Mouse (Mus musculus): ENCODE measurements at regions not wholly inside any gene's neighbourhood (a gene's known extent, or its start where the extent isn't known, plus 50 kb on each side); places are given as distances from the start of the nearest gene placed in this dataset.

DNA sequence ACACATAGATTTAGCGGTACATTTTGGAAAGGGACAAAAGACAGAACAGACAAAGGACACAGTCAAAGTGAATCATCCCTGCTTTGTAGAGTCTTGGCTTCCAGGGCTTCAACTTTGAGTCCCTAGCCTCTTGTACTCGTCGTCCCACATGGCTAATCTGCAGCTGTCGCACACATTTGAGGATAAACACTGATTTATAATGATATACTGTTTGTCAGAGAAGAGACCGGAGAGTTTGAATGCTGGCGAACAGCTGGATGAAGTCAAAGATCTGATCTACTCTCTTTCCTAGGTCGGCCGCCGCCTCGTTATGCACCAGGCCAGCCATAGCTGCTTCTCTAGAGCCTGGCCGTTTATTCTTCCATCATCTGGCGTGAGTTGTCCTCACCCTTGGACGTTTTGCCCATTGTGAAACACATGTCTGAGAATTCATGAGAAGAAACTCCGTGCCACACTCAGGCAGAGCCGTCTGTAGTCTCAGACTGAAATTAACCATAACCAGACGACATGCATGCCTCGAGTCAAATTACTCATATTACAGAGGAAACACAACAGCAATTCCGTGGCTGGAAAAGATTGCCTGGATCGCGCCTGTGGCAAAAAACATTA, 448.4 kb upstream of the Rgma start:
- no peak overlapping the region for H3K4me3 ChIP-seq (ENCODE audit: insufficient read depth, low read length)
- H3K27ac ChIP-seq (ENCODE audit: insufficient read depth, low read depth, low read length), result no peak overlapping the region
- TF ChIP-seq CTCF (IDR thresholded peaks at IDR 0.05; ENCODE audit: low read depth, low read length) (no peak), POLR2A (IDR thresholded peaks at IDR 0.05; ENCODE audit: borderline replicate concordance, low read depth, low read length) (no peak)
- no peaks in the 10 kb centered on the region for H3K4me1 ChIP-seq (ENCODE audit: control insufficient read depth, insufficient read depth, low read length)

GRCm38 (mm10) chr7:72938842-72939241, 436.5 kb upstream of the Rgma start:
- TF ChIP-seq CTCF (IDR thresholded peaks at IDR 0.05; ENCODE audit: low read depth, low read length), result no peak
- no peak for TF ChIP-seq POLR2A (IDR thresholded peaks at IDR 0.05; ENCODE audit: borderline replicate concordance, low read depth, low read length)
- Histone ChIP-seq H3K4me1 (ENCODE audit: control insufficient read depth, insufficient read depth, low read length) (no peaks in the 10 kb centered on the region), H3K27ac (ENCODE audit: insufficient read depth, low read depth, low read length) (no peak overlapping the region), H3K4me3 (ENCODE audit: insufficient read depth, low read length) (no peak overlapping the region)

GRCm38 (mm10) chr7:72947531-72947930, 427.8 kb upstream of the Rgma start:
- H3K27ac ChIP-seq (ENCODE audit: insufficient read depth, low read depth, low read length), result no peak overlapping the region
- no peak overlapping the region for H3K4me3 ChIP-seq (ENCODE audit: insufficient read depth, low read length)
- TF ChIP-seq CTCF (IDR thresholded peaks at IDR 0.05; ENCODE audit: low read depth, low read length), result no peak
- no peak for TF ChIP-seq POLR2A (IDR thresholded peaks at IDR 0.05; ENCODE audit: borderline replicate concordance, low read depth, low read length)
- H3K4me1 ChIP-seq (ENCODE audit: control insufficient read depth, insufficient read depth, low read length), result no peaks in the 10 kb centered on the region

- TF ChIP-seq CTCF (IDR thresholded peaks at IDR 0.05; ENCODE audit: low read depth, low read length) (no peak), POLR2A (IDR thresholded peaks at IDR 0.05; ENCODE audit: borderline replicate concordance, low read depth, low read length) (no peak)
- no peaks in the 10 kb centered on the region for H3K4me1 ChIP-seq (ENCODE audit: control insufficient read depth, insufficient read depth, low read length)
- no peak overlapping the region for H3K4me3 ChIP-seq (ENCODE audit: insufficient read depth, low read length)
- H3K27ac ChIP-seq (ENCODE audit: insufficient read depth, low read depth, low read length), result no peak overlapping the region
Observed at GRCm38 (mm10) chr7:72948026-72948425, 427.3 kb upstream of the Rgma start.

GRCm38 (mm10) chr7:72948666-72949065, 426.6 kb upstream of the Rgma start:
- TF ChIP-seq CTCF (IDR thresholded peaks at IDR 0.05; ENCODE audit: low read depth, low read length) (no peak), POLR2A (IDR thresholded peaks at IDR 0.05; ENCODE audit: borderline replicate concordance, low read depth, low read length) (no peak)
- no peak overlapping the region for H3K27ac ChIP-seq (ENCODE audit: insufficient read depth, low read depth, low read length)
- no peak overlapping the region for H3K4me3 ChIP-seq (ENCODE audit: insufficient read depth, low read length)
- H3K4me1 ChIP-seq (ENCODE audit: control insufficient read depth, insufficient read depth, low read length), result no peaks in the 10 kb centered on the region

DNA sequence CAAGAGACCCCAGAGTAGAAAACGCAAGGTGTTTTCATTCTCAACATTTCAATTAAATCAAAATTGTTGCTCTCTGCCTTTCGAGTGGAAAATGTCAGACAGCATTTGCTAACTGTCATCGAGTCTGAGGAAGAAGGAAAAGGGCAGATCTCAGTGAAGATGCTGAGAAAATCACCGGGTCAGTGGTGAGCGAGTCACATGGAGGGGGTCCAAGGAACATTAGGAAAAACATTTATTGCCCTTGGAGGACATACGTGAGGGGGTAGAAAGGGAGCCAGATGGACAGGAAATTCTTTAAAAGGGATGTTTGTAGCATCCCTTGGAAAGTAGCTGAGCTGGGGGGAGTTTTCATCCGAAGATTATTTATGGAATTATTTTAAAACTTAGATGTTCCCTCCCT, 425.4 kb upstream of the Rgma start:
- Histone ChIP-seq H3K27ac (ENCODE audit: insufficient read depth, low read depth, low read length) (no peak overlapping the region), H3K4me3 (ENCODE audit: insufficient read depth, low read length) (no peak overlapping the region), H3K4me1 (ENCODE audit: control insufficient read depth, insufficient read depth, low read length) (no peaks in the 10 kb centered on the region)
- TF ChIP-seq POLR2A (IDR thresholded peaks at IDR 0.05; ENCODE audit: borderline replicate concordance, low read depth, low read length) (no peak), CTCF (IDR thresholded peaks at IDR 0.05; ENCODE audit: low read depth, low read length) (no peak)

GRCm38 (mm10) chr7:72957674-72958073, 417.6 kb upstream of the Rgma start:
- Histone ChIP-seq H3K27ac (ENCODE audit: insufficient read depth, low read depth, low read length) (no peak overlapping the region), H3K4me1 (ENCODE audit: control insufficient read depth, insufficient read depth, low read length) (no peaks in the 10 kb centered on the region), H3K4me3 (ENCODE audit: insufficient read depth, low read length) (no peak overlapping the region)
- no peak for TF ChIP-seq POLR2A (IDR thresholded peaks at IDR 0.05; ENCODE audit: borderline replicate concordance, low read depth, low read length)
- TF ChIP-seq CTCF (IDR thresholded peaks at IDR 0.05; ENCODE audit: low read depth, low read length), result no peak

- Histone ChIP-seq H3K4me1 (ENCODE audit: control insufficient read depth, insufficient read depth, low read length) (no peaks in the 10 kb centered on the region), H3K27ac (ENCODE audit: insufficient read depth, low read depth, low read length) (no peak overlapping the region), H3K4me3 (ENCODE audit: insufficient read depth, low read length) (no peak overlapping the region)
- TF ChIP-seq CTCF (IDR thresholded peaks at IDR 0.05; ENCODE audit: low read depth, low read length) (no peak), POLR2A (IDR thresholded peaks at IDR 0.05; ENCODE audit: borderline replicate concordance, low read depth, low read length) (no peak)
Observed at GRCm38 (mm10) chr7:72961321-72961720, 414.0 kb upstream of the Rgma start.

DNA sequence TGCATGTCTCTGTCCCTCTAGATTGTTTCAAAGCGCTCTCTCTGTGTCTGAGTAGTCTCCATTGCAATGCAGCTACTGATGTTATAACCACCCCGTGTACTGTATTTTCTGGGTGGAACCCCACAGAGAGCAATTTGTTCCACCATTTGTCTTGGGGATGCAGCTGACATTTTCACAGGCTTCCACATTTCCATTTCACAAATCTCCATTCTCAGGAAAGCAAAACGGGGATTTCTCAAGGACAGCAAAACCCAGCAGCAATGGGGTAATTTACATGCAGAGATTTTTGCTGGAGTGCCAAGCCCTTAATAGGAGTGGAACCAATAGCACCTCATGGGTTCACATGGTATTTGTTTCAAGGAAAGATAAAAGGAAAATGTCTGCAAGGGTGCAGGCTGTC, 412.5 kb upstream of the Rgma start:
- Histone ChIP-seq H3K4me3 (ENCODE audit: insufficient read depth, low read length) (no peak overlapping the region), H3K27ac (ENCODE audit: insufficient read depth, low read depth, low read length) (no peak overlapping the region), H3K4me1 (ENCODE audit: control insufficient read depth, insufficient read depth, low read length) (no peaks in the 10 kb centered on the region)
- TF ChIP-seq CTCF (IDR thresholded peaks at IDR 0.05; ENCODE audit: low read depth, low read length), result no peak
- TF ChIP-seq POLR2A (IDR thresholded peaks at IDR 0.05; ENCODE audit: borderline replicate concordance, low read depth, low read length), result no peak

GRCm38 (mm10) chr7:72963908-72964307, 411.4 kb upstream of the Rgma start:
- no peak overlapping the region for H3K27ac ChIP-seq (ENCODE audit: insufficient read depth, low read depth, low read length)
- no peak for TF ChIP-seq CTCF (IDR thresholded peaks at IDR 0.05; ENCODE audit: low read depth, low read length)
- no peak for TF ChIP-seq POLR2A (IDR thresholded peaks at IDR 0.05; ENCODE audit: borderline replicate concordance, low read depth, low read length)
- no peaks in the 10 kb centered on the region for H3K4me1 ChIP-seq (ENCODE audit: control insufficient read depth, insufficient read depth, low read length)
- no peak overlapping the region for H3K4me3 ChIP-seq (ENCODE audit: insufficient read depth, low read length)

GRCm38 (mm10) chr7:72968193-72968592, 407.1 kb upstream of the Rgma start:
- H3K4me1 ChIP-seq (ENCODE audit: control insufficient read depth, insufficient read depth, low read length), result no peaks in the 10 kb centered on the region
- H3K27ac ChIP-seq (ENCODE audit: insufficient read depth, low read depth, low read length), result no peak overlapping the region
- no peak for TF ChIP-seq CTCF (IDR thresholded peaks at IDR 0.05; ENCODE audit: low read depth, low read length)
- TF ChIP-seq POLR2A (IDR thresholded peaks at IDR 0.05; ENCODE audit: borderline replicate concordance, low read depth, low read length), result no peak
- H3K4me3 ChIP-seq (ENCODE audit: insufficient read depth, low read length), result no peak overlapping the region
